Mouse (Mus musculus) testis, adult 2 months (tissue): ENCODE measurements around the gene Lcat. TPM values are rescaled to one million over a fixed set of nuclear protein-coding genes. Genes with fewer than 3 reads are reported as not detected.

ENCODE experiments used
- H3K27ac ChIP-seq: fragments of 200-500 bp; 2 replicates; pipeline ENCODE4 v1.5.1; 2012; ENCODE audit warnings: low read depth, low read length; ENCODE audit not compliant: control insufficient read depth, insufficient read depth
- H3K27me3 ChIP-seq: fragments of 200-500 bp; 2 replicates; pipeline ENCODE4 v1.6.1; 2012; ENCODE audit warnings: mild to moderate bottlenecking, low read length, moderate library complexity; ENCODE audit not compliant: control insufficient read depth, insufficient read depth
- H3K36me3 ChIP-seq: fragments of 200-500 bp; 2 replicates; pipeline ENCODE4 v1.6.1; 2012; ENCODE audit warnings: mild to moderate bottlenecking, low read length; ENCODE audit not compliant: control insufficient read depth, insufficient read depth
- H3K4me1 ChIP-seq: fragments of 200-500 bp; 2 replicates; pipeline ENCODE4 v1.6.1; 2012; ENCODE audit warnings: low read length; ENCODE audit not compliant: control insufficient read depth, insufficient read depth
- H3K4me3 ChIP-seq: fragments of 200-500 bp; 2 replicates; pipeline ENCODE4 v1.5.1; 2012; ENCODE audit warnings: low read depth, mild to moderate bottlenecking, low read length, moderate library complexity, mixed read lengths; ENCODE audit not compliant: control insufficient read depth
- CTCF ChIP-seq: fragments of 200-500 bp; IDR thresholded peaks from 2 replicates; pipeline ENCODE4 v1.5.1; 2012; ENCODE audit warnings: low read depth, mild to moderate bottlenecking, inconsistent platforms, low read length, moderate library complexity; ENCODE audit not compliant: control insufficient read depth, insufficient read depth, insufficient replicate concordance
- POLR2A ChIP-seq: fragments of 200-500 bp; IDR thresholded peaks from 2 replicates; pipeline ENCODE4 v1.6.1; 2012; ENCODE audit warnings: low read depth, mild to moderate bottlenecking, inconsistent platforms, low read length, moderate library complexity; ENCODE audit not compliant: control insufficient read depth
- polyA plus RNA-seq: library from polyadenylated mRNA; depleted of rRNA; stranded (reverse); fragments of >200 nt; gene quantifications from 2 replicates; pipeline ENCODE4 v1.2.3, GENCODE M21; 2012

Gene Lcat
- polyA plus RNA-seq, 1 experiment: 0.84 TPM

GRCm38 (mm10) chr8:105935105-105935504 is 8.1 kb downstream of the Lcat start:
- TF ChIP-seq POLR2A: no peak
- TF ChIP-seq CTCF: no peak
- Histone ChIP-seq H3K4me3 (no peak overlapping the region), H3K36me3 (no peaks in the 10 kb centered on the region), H3K27ac (no peak overlapping the region), H3K4me1 (peaks cover 13% of the 10 kb centered on the region), H3K27me3 (no peaks in the 10 kb centered on the region)

GRCm38 (mm10) chr8:105933762-105934161 is 9.4 kb downstream of the Lcat start, which contains the start of gene Ctrl:
TSS of gene Ctrl (minus strand) at chr8:105933862.
- Histone ChIP-seq H3K27me3 (no peaks in the 10 kb centered on the region), H3K27ac (no peak within 1 kb of the TSS), H3K4me1 (peaks cover 13% of the 10 kb centered on the region), H3K4me3 (no peak within 1 kb of the TSS), H3K36me3 (no peaks in the 10 kb centered on the region)
- TF ChIP-seq POLR2A: no peak
- TF ChIP-seq CTCF: no peak

GRCm38 (mm10) chr8:105932525-105932924 is 10.7 kb downstream of the Lcat start:
- no peaks in the 10 kb centered on the region for H3K36me3 ChIP-seq

GRCm38 (mm10) chr8:105931271-105931670 is 11.9 kb downstream of the Lcat start:
- no peak overlapping the region for H3K4me3 ChIP-seq
- no peak overlapping the region for H3K27ac ChIP-seq
- H3K4me1 ChIP-seq: no peaks in the 10 kb centered on the region
- TF ChIP-seq POLR2A: no peak
- no peaks in the 10 kb centered on the region for H3K27me3 ChIP-seq
- no peaks in the 10 kb centered on the region for H3K36me3 ChIP-seq

More at GRCm38 (mm10) chr8:105932525-105932924, 10.7 kb downstream of the Lcat start:
- Histone ChIP-seq H3K4me1 (peaks cover 10% of the 10 kb centered on the region), H3K27me3 (no peaks in the 10 kb centered on the region), H3K4me3 (no peak overlapping the region), H3K27ac (no peak overlapping the region)
- TF ChIP-seq POLR2A (no peak), CTCF (no peak)

GRCm38 (mm10) chr8:105930602-105931001 is 12.6 kb downstream of the Lcat start:
- no peak for TF ChIP-seq POLR2A
- TF ChIP-seq CTCF: peak; percentile 86; the same call in 1 of the 2 replicates
- no peak overlapping the region for H3K27ac ChIP-seq
- H3K36me3 ChIP-seq: no peaks in the 10 kb centered on the region
- no peaks in the 10 kb centered on the region for H3K4me1 ChIP-seq
- no peak overlapping the region for H3K4me3 ChIP-seq
- H3K27me3 ChIP-seq: no peaks in the 10 kb centered on the region

- TF ChIP-seq CTCF (no peak), POLR2A (no peak)
- no peaks in the 10 kb centered on the region for H3K27me3 ChIP-seq
- H3K27ac ChIP-seq: 0 out of 2 replicates have a peak overlapping the region, but pooled peaks have one; percentile 6
Observed at GRCm38 (mm10) chr8:105925123-105925522, 18.1 kb downstream of the Lcat start.

GRCm38 (mm10) chr8:105919390-105919789 is 23.8 kb downstream of the Lcat start:
- Histone ChIP-seq H3K27me3 (no peaks in the 10 kb centered on the region), H3K4me3 (no peak overlapping the region), H3K36me3 (no peaks in the 10 kb centered on the region), H3K27ac (no peak overlapping the region), H3K4me1 (no peaks in the 10 kb centered on the region)
- TF ChIP-seq POLR2A (no peak), CTCF (no peak)

More at GRCm38 (mm10) chr8:105925123-105925522, 18.1 kb downstream of the Lcat start:
- Histone ChIP-seq H3K36me3 (no peaks in the 10 kb centered on the region), H3K4me3 (no peak overlapping the region), H3K4me1 (no peaks in the 10 kb centered on the region)

GRCm38 (mm10) chr8:105900941-105901616 is 42.1 kb downstream of the Lcat start:
- TF ChIP-seq POLR2A (no peak), CTCF (no peak)
- peak overlapping the region; percentile 86 for H3K4me3 ChIP-seq
- no peaks in the 10 kb centered on the region for H3K27me3 ChIP-seq
- H3K36me3 ChIP-seq: no peaks in the 10 kb centered on the region
- H3K4me1 ChIP-seq: peaks cover 4% of the 10 kb centered on the region; the same call in 1 of the 2 replicates
- peak overlapping the region; percentile 84 for H3K27ac ChIP-seq
